Mouse (Mus musculus) G1E (cell line): Measurements from ENCODE around the gene Anapc16.

Experiments
- CTCF ChIP-seq: IDR thresholded peaks from 2 replicates; pipeline ENCODE4 v1.5.1; 2012; ENCODE audit warnings: low read depth, low read length, inconsistent platforms, mixed read lengths
- GATA1 ChIP-seq: IDR thresholded peaks from 2 replicates; pipeline ENCODE4 v1.6.1; 2012; ENCODE audit warnings: borderline replicate concordance, low read length, inconsistent platforms, mixed read lengths
- POLR2AphosphoS5 ChIP-seq: IDR thresholded peaks from 2 replicates; pipeline ENCODE4 v1.6.1; 2012; ENCODE audit warnings: low read depth, low read length, inconsistent platforms; ENCODE audit not compliant: insufficient replicate concordance

GRCm38 (mm10) chr10:59950716-59951191 is 52.2 kb downstream of the Anapc16 start:
- no peak for TF ChIP-seq CTCF
- no peak for TF ChIP-seq GATA1
- no peak for TF ChIP-seq POLR2AphosphoS5
